8 mouse cellular contexts compared by ENCODE assay signal in the genomic region with DNA sequence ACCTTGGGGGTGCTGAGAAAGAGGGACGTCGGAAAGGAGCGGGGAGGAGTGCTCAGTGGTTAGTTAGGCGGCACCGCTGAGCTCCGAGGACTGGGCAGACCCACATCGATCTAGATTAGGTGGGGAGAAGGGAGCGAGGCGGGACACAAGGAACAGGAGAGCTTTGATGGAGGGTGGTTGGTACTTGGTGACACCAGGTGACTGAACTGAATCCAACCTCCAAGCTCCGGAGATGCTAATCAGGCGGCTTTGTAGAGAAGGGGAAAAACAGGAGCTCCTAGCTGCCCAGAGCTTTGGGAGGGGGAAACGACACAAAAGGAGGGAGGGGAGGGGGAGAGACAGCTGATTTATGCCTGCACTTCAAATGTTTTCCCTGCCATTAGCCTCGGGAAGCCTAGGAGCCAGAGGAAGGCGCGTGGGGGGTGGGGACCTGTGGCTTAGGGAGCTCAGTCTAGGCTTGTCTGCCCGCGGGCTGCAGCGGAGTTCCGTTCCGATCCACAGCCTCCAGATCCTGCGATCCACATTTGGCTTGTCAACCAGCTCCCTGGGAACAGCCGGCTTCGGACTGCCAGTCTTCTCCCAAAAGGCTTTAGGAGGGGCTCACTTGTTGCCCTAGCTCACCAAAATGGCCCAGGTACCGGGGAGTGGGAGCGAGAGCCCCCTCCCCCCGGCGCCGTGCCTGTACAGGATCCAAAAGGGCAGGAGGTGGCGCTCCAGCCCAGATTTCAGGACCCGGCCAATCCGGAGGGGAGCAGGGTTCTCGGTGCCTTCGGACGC. TPM values are rescaled to one million over a fixed set of nuclear protein-coding genes. Genes with fewer than 3 reads are reported as not detected.
DNase-seq lines count a peak whose midpoint lies in the region; ATAC-seq lines count a peak whose summit lies in the region.

No protein-coding gene starts in this region.

- DNase-seq in right cerebral cortex, adult 18-20 months, result peak; percentile 40
- DNase-seq in right cerebral cortex, postnatal 36 days (ENCODE audit: low spot score in 2 of 2), result no peak
- DNase-seq in embryo, embryonic 11.5 days (ENCODE audit: low read depth, low spot score), result peak; percentile 71
- peak; percentile 72 for DNase-seq in heart, postnatal 4 days
- DNase-seq in layer of hippocampus, postnatal 36 days, result peak; percentile 54 to 59
- peak; percentile 77 for DNase-seq in urinary bladder, postnatal 14 days (ENCODE audit: low spot score)
- DNase-seq in spleen, postnatal 10 days (ENCODE audit: low spot score in 2 of 2), result no peak

- H3K9ac ChIP-seq in midbrain, embryonic 13.5 days (replicated peaks), result peak overlapping the region; percentile 62

- peak overlapping the region; percentile 78 for H3K4me2 ChIP-seq in midbrain, embryonic 13.5 days (replicated peaks)

- H3K4me1 ChIP-seq in midbrain, embryonic 13.5 days (replicated peaks), result peaks cover 59% of the 10 kb centered on the region

- ATAC-seq in midbrain, embryonic 13.5 days, result no peak

- H3K36me3 ChIP-seq in midbrain, embryonic 13.5 days, result no peaks in the 10 kb centered on the region

- H3K27me3 ChIP-seq in midbrain, embryonic 13.5 days, result peaks cover 77% of the 10 kb centered on the region

- H3K4me3 ChIP-seq in midbrain, embryonic 13.5 days (replicated peaks), result peak overlapping the region; percentile 46

- WGBS in midbrain, embryonic 13.5 days, result under 1% methylated on average over 34 of the region's 34 CpGs

- no peaks in the 10 kb centered on the region for H3K9me3 ChIP-seq in midbrain, embryonic 13.5 days

- no peak overlapping the region for H3K27ac ChIP-seq in midbrain, embryonic 13.5 days

RNA-seq across cellular contexts. Expression of a gene that starts 4.7 kb away (rescaled TPM):
- 10 to 100 TPM; 42.1 to 43.3 TPM for total RNA-seq in heart, postnatal 4 days (2021)
- 10 to 100 TPM; 14.0 to 14.1 TPM for total RNA-seq in layer of hippocampus, postnatal 36 days (2021)
- polyA plus RNA-seq in midbrain, embryonic 13.5 days (2015; fragmentation: Nextera tagmentation; extraction: Ambion mirVana), result 3.1 and 4.0 TPM in 2 replicates

Comparison
In these comparisons a context has a peak if more than half of its experiments do, and no peak if none do; other contexts are left out.
1. DNase-seq: peak in right cerebral cortex, adult 18-20 months (single experiment), embryo, embryonic 11.5 days (single experiment), heart, postnatal 4 days (single experiment), layer of hippocampus, postnatal 36 days (2 of 2) and urinary bladder, postnatal 14 days (single experiment); none in right cerebral cortex, postnatal 36 days (0 of 2) and spleen, postnatal 10 days (0 of 2).